Mouse (Mus musculus): Measurements from ENCODE around the gene C9.

DNA sequence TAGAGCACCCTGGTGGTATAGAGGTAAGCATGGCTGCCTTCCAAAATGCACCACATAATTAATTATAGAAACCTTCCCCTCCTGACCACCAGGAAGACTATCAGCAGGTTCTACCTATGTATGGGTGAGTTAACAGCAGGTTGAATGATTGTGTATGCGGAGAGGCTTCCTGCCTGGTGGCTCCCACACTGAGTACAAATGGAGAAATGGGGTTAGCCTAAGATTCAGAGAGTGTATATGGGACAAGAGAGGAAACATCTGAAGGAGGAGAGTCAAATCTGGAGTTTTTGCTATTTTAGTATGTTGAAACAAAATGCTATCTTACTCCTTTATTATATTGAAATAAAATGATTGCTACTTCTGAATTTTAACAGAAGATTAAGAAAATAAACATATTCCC, 72.4 kb downstream of the C9 start:
- TF ChIP-seq POLR2A (IDR thresholded peaks at IDR 0.05; ENCODE audit: insufficient read length, low read depth) (no peak), TCF3 (IDR thresholded peaks at IDR 0.05; ENCODE audit: insufficient read length, low read depth) (no peak), REST (IDR thresholded peaks at IDR 0.05; ENCODE audit: insufficient read depth, insufficient read length) (no peak), MAX (IDR thresholded peaks at IDR 0.05; ENCODE audit: low read depth) (no peak), CEBPB (IDR thresholded peaks at IDR 0.05; ENCODE audit: insufficient read depth, poor library complexity, severe bottlenecking) (no peak), MYOG (IDR thresholded peaks at IDR 0.05; ENCODE audit: control insufficient read depth in 1 of 3, insufficient read depth in 1 of 3, insufficient read length in 2 of 3, low read depth in 2 of 3) (no peak), USF1 (IDR thresholded peaks at IDR 0.05; ENCODE audit: low read depth) (no peak)

Measured in myocyte (in vitro differentiated cells).